Mouse (Mus musculus): ENCODE measurements at regions not wholly inside any gene's neighbourhood (a gene's known extent, or its start where the extent isn't known, plus 50 kb on each side); places are given as distances from the start of the nearest gene placed in this dataset.
"Not testable (repeated sequence)": the region's sequence is repeated elsewhere in the genome, so short reads cannot be mapped to it uniquely, and the experiment has no call there.

DNA sequence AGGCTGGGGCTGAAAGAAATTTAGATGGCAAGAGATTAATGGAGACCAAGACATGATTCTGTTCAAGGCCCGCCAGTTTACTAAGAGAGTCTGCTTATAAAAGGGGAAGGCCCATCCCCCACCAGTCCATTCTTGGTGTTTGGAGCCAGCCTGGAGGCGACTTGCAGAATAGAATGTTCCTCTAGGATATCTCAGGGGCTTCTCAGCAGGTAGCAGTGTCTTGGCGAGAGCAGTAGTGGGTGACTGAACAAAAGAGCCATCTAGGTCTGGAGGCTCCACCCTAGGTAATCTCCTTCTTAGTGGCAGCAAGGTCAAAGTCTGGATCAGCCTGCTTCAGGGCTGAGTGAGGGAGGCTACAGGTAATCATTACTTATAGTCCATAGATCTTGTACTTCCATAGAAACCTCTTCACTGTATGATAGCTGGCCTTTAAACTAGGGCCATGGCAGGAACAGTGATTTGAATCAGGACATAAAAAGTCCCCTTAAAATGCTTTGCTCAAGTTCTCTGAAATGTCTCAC is 166.0 kb upstream of the Gm5538 start:
- H3K4me1 ChIP-seq (replicated peaks); H3K27me3 ChIP-seq; ATAC-seq (ENCODE audit: insufficient number of reproducible peaks, insufficient read depth, low FRiP score, low TSS enrichment, low read depth); H3K9ac ChIP-seq (replicated peaks); H3K4me2 ChIP-seq; H3K27ac ChIP-seq; H3K36me3 ChIP-seq; H3K9me3 ChIP-seq; H3K4me3 ChIP-seq (replicated peaks): not testable (repeated sequence)
- WGBS = 55% methylated on average over 3 of the region's 3 CpGs

DNA sequence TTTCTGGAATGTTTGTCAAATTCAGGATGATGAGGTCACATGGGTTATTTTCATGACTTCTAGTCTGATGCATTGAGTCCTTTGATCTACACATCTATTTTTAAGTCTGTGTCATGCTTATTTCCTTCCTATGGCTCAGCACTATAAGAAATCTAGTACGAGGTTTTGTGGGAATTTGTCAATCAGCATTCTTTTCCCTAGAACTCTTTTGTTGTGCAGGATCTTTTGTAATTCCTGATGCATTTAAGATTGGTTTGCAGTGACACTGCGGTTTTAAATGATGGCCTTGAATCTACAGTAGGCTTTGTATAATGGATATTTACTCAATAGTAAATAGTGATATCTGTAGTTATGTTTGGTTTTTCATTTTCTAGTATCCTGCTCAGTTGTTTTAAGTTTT is 187.0 kb upstream of the Gm5538 start:
- WGBS = 86% methylated on average over 2 of the region's 2 CpGs
- H3K9me3 ChIP-seq = no peaks in the 10 kb centered on the region
- H3K4me1 ChIP-seq (replicated peaks) = no peaks in the 10 kb centered on the region
- H3K4me3 ChIP-seq (replicated peaks) = no peak overlapping the region
- ATAC-seq (ENCODE audit: insufficient number of reproducible peaks, insufficient read depth, low FRiP score, low TSS enrichment, low read depth) = no peak
- H3K27ac ChIP-seq = no peak overlapping the region
- no peaks in the 10 kb centered on the region for H3K27me3 ChIP-seq
- no peaks in the 10 kb centered on the region for H3K36me3 ChIP-seq
- H3K4me2 ChIP-seq = no peak overlapping the region
- no peak overlapping the region for H3K9ac ChIP-seq (replicated peaks)

DNA sequence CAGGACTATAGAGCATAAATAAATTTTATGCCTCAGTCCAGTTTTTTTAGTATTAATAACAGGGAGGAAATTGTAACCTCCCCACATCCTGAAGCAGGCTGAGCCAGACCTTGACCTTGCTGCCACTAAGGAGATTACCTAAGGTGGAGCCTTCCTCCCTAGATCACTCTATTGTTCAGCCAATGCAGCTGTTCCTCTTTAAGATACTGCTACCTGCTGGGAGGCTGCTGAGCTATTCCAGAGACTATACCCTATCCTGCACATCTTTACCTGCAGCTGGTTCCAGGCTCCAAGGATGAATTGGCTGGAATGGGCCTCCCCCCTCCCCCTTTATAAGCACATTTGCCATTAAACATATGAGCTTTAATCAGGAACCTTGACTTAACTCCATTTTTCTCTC is 189.0 kb upstream of the Gm5538 start:
- not testable (repeated sequence) for H3K27me3 ChIP-seq; H3K9me3 ChIP-seq; H3K27ac ChIP-seq; H3K4me1 ChIP-seq (replicated peaks); H3K9ac ChIP-seq (replicated peaks); H3K4me3 ChIP-seq (replicated peaks); ATAC-seq (ENCODE audit: insufficient number of reproducible peaks, insufficient read depth, low FRiP score, low TSS enrichment, low read depth); H3K36me3 ChIP-seq; H3K4me2 ChIP-seq

DNA sequence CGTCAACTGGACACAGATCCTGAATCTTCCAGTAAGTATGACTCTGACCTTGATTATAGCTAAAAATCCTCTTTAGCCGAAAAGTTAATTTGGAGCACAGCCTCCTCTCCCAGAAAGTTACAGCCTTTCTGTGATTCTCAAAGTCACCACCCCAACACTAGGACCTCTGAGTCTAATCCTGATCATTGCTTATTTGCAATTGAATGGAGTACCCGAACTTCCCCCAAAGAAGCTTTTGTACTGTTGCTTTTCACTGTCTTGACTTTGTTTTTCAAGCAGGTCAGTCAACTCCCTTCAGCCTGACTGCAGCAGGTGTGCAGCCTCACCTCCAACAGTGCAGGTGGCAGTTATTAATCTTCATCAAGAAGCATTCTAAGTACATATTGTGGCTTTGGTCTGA is 189.7 kb upstream of the Gm5538 start:
- H3K27ac ChIP-seq; H3K36me3 ChIP-seq; H3K4me2 ChIP-seq; H3K9ac ChIP-seq (replicated peaks); ATAC-seq (ENCODE audit: insufficient number of reproducible peaks, insufficient read depth, low FRiP score, low TSS enrichment, low read depth); H3K27me3 ChIP-seq; H3K9me3 ChIP-seq; H3K4me1 ChIP-seq (replicated peaks); H3K4me3 ChIP-seq (replicated peaks): not testable (repeated sequence)
- WGBS = 84% methylated on average over 3 of the region's 3 CpGs

DNA sequence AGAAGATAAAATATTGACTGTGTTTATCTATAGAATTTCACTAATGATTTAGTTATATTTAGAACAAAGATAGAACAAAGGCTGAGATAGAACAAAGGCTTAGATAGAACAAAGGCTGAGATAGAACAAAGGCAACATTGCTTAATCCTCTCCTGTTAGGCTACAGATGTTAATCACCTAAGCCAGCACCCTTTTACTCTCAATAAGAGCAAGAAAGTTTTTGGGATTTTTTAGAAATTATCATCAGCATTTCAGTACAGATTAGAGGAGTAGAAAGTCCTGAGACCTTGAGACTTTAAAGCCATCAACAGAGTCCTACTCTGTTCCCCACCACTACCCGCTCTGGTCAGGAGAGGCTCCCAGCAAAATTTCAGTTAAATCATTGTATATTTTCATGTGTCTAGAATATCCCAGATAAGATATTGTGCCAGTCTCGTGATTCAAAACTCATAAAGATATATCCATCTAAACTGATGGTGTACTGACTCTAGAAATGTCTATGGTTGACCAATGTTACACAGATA is 187.2 kb upstream of the Igsf10 start:
- 85% methylated on average over 2 of the region's 2 CpGs for WGBS

DNA sequence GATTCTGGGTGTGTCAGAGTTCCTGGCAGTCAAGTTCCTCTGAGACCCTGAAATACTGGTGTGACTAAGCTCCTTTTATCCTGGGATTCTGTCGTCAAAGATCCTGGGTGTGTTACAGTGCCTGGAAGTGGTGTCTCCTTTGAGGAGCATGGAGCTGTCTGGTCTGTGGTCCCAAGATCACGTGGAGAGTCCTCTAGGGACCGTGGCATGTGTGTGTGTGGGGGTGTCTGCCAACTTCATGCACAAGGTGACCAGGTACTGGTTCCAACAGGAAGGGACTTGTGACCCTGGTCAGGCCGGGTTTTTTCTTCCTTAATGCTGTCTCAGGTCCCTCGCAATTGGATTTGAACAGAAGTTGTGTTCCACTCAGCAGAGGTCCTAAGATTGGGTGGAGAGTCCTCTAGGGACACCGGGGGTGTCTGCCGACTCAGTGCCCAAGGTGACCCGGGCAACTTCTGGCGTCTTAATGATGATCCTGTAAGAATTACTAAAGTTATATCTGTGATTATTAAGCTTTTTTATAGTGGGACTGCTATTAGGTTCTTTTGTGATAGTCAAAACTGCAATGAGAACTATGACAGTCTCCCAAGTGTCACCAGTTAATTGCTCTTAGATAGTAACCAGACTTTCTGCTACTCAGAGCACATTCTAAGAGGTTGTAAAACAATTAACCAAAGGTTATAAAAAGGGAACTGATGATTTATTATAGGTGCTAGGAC is 186.6 kb upstream of the Igsf10 start:
- Histone ChIP-seq H3K9me3 (no peaks in the 10 kb centered on the region), H3K4me1 (replicated peaks) (no peaks in the 10 kb centered on the region), H3K4me3 (replicated peaks) (no peak overlapping the region), H3K27me3 (no peaks in the 10 kb centered on the region), H3K4me2 (no peak overlapping the region), H3K36me3 (no peaks in the 10 kb centered on the region), H3K27ac (no peak overlapping the region), H3K9ac (replicated peaks) (no peak overlapping the region)
- ATAC-seq (ENCODE audit: insufficient number of reproducible peaks, insufficient read depth, low FRiP score, low TSS enrichment, low read depth) = no peak
- 58% methylated on average over 9 of the region's 9 CpGs for WGBS

More for the DNA sequence above, 187.2 kb upstream of the Igsf10 start:
- H3K9ac ChIP-seq (replicated peaks) = no peak overlapping the region
- ATAC-seq (ENCODE audit: insufficient number of reproducible peaks, insufficient read depth, low FRiP score, low TSS enrichment, low read depth) = no peak
- H3K4me3 ChIP-seq (replicated peaks) = no peak overlapping the region
- H3K4me1 ChIP-seq (replicated peaks) = no peaks in the 10 kb centered on the region
- H3K27me3 ChIP-seq = no peaks in the 10 kb centered on the region
- H3K36me3 ChIP-seq = no peaks in the 10 kb centered on the region
- no peaks in the 10 kb centered on the region for H3K9me3 ChIP-seq
- no peak overlapping the region for H3K27ac ChIP-seq
- H3K4me2 ChIP-seq = no peak overlapping the region

DNA sequence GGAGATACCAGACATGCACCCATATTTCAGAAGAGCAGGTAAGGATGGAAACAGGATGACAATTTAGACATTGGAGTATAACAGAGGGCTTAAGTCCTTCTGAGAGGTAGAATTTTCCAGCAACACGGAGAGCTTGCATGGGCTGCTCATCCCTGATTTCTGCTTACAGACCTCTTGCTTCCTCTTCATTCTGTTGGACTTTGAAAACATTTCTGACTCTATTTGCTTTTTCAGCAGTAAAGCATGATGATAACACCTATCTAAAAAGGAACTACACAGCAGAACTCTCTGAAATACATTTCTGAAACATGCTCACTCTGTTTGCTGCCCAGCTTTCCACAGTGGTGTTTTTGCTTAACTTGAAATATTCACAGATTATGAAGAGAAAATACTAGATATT is 176.6 kb upstream of the Igsf10 start:
- Histone ChIP-seq H3K9ac (replicated peaks) (no peak overlapping the region), H3K27ac (no peak overlapping the region), H3K4me3 (replicated peaks) (no peak overlapping the region), H3K27me3 (no peaks in the 10 kb centered on the region), H3K9me3 (no peaks in the 10 kb centered on the region), H3K4me2 (no peak overlapping the region), H3K36me3 (no peaks in the 10 kb centered on the region), H3K4me1 (replicated peaks) (no peaks in the 10 kb centered on the region)
- 91% methylated on average over 1 of the region's 1 CpGs for WGBS
- no peak for ATAC-seq (ENCODE audit: insufficient number of reproducible peaks, insufficient read depth, low FRiP score, low TSS enrichment, low read depth)

DNA sequence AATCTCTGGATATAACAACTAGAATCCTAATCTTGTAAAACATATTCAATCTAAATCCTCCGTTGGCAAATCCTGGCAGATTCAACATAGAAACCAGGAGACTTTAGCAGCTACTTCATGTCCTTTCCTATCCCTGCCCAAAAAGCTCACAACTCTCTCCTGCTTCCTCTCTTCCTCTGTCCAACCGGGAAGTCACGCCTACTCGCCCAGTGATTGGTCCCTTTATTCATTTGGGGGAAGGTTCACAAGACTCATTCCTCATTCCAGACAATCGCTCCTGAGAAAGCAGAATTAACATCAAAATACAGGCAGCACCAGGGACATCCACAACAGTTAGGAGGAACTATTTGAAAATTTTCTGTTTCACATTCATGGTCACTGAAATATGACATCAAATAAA is 133.9 kb upstream of the Igsf10 start:
- Histone ChIP-seq H3K4me1 (replicated peaks) (no peaks in the 10 kb centered on the region; the same call in 1 of the 2 replicates), H3K4me3 (replicated peaks) (no peak overlapping the region), H3K4me2 (no peak overlapping the region), H3K27me3 (no peaks in the 10 kb centered on the region), H3K27ac (no peak overlapping the region), H3K9me3 (no peaks in the 10 kb centered on the region), H3K36me3 (no peaks in the 10 kb centered on the region), H3K9ac (replicated peaks) (no peak overlapping the region)
- 30% methylated on average over 5 of the region's 5 CpGs for WGBS
- ATAC-seq (ENCODE audit: insufficient number of reproducible peaks, insufficient read depth, low FRiP score, low TSS enrichment, low read depth) = no peak

DNA sequence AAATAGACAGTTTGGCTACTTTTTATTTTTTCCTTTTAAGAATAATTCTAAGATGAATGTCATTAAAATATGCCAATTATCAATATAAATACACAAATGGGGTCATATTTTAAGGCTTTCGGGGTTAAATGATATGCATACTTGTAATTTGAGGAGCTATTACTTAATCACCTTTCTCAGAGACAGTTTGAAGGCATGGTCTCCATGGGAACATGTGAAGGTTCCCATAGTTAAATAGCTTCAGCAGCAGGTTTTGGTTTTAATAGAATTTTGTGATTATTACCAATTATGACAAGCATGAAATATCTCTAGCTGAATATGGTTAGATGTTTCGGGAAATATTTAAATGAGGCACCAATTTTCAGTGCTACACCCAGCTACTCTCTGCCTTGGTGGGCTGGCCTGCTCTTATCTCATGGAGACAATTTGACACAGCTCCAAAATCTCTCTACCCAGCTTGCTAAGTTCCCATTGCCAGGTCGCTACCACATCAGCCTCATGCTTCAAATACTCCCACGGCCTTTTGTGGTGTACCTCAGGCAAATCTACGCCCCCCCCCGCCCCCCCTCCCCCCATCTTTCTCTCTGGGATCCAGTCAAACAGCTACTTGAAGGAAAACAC is 133.4 kb upstream of the Igsf10 start:
- no peak overlapping the region for H3K4me3 ChIP-seq (replicated peaks)
- H3K27me3 ChIP-seq = no peaks in the 10 kb centered on the region
- H3K36me3 ChIP-seq = no peaks in the 10 kb centered on the region
- ATAC-seq (ENCODE audit: insufficient number of reproducible peaks, insufficient read depth, low FRiP score, low TSS enrichment, low read depth) = no peak
- no peaks in the 10 kb centered on the region; the same call in 1 of the 2 replicates for H3K4me1 ChIP-seq (replicated peaks)
- no peak overlapping the region for H3K9ac ChIP-seq (replicated peaks)
- no peak overlapping the region for H3K27ac ChIP-seq
- WGBS = 50% methylated on average over 6 of the region's 6 CpGs
- H3K4me2 ChIP-seq = no peak overlapping the region
- H3K9me3 ChIP-seq = no peaks in the 10 kb centered on the region

DNA sequence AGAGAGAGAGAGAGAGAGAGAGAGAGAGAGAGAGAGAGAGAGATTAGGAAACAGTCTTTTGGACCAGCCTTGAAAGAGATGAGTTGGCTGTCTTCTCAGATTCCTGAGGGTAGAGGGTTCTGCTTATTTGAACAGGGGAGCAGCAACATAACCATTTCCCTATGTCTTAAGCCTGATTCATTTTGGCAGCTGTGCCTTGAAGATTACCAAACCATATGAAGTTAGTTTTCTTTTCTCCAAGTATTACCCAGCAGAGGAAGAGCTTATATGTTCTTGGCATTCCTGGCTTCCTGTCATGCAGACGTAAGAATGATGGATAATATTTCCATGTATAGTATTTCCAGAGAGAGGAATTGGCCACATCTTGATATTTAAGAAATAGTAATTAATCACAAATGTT is 124.8 kb upstream of the Igsf10 start:
- H3K4me2 ChIP-seq = no peak overlapping the region
- no peaks in the 10 kb centered on the region for H3K36me3 ChIP-seq
- H3K27me3 ChIP-seq = no peaks in the 10 kb centered on the region
- no peak overlapping the region for H3K9ac ChIP-seq (replicated peaks)
- H3K27ac ChIP-seq = no peak overlapping the region
- 55% methylated on average over 1 of the region's 1 CpGs for WGBS
- H3K9me3 ChIP-seq = no peaks in the 10 kb centered on the region
- H3K4me3 ChIP-seq (replicated peaks) = no peak overlapping the region
- H3K4me1 ChIP-seq (replicated peaks) = no peaks in the 10 kb centered on the region
- ATAC-seq (ENCODE audit: insufficient number of reproducible peaks, insufficient read depth, low FRiP score, low TSS enrichment, low read depth) = no peak

DNA sequence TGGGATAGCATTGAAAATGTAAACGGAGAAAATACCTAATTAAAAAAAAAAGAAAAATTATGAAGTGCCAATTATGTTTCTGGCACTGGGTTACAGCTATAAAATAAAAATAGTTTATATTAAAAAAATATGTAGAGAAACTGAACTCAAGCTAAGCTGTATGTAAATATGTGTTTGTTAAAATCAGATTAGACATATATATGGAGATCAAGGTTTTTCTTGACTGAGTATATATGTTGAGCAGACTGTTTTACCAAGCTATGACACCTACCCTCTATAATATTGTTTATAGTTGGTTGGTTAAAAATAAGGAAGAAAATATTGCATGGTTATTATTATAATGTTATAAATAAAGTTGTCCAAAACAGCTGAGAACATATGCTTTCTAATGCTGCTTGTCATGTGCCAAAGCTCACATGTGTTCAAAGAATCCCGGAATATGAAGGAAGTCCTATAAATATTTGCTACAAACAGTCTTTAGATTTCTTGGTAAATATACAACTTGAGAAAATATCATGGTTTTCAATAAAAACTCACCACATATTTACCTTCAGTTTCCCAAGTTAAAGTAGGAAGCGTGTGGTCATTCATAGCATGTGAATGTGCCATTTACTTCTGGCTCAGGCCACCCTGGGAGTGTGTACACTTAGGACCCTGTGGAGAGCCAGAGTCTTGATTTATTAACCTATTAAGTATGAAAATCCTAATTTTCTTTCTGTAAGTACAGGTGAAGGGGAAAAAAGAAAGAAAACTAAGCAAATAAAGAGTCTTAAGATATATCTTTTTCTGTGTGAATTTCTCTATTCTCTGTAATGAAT is 118.4 kb upstream of the Igsf10 start:
- Histone ChIP-seq H3K4me3 (replicated peaks) (no peak overlapping the region), H3K27ac (no peak overlapping the region), H3K9me3 (no peaks in the 10 kb centered on the region), H3K4me1 (replicated peaks) (no peaks in the 10 kb centered on the region), H3K9ac (replicated peaks) (no peak overlapping the region), H3K27me3 (no peaks in the 10 kb centered on the region), H3K4me2 (no peak overlapping the region), H3K36me3 (no peaks in the 10 kb centered on the region)
- no peak for ATAC-seq (ENCODE audit: insufficient number of reproducible peaks, insufficient read depth, low FRiP score, low TSS enrichment, low read depth)
- 78% methylated on average over 3 of the region's 3 CpGs for WGBS
